Mouse (Mus musculus): Measurements from ENCODE around the gene Oxld1. TPM values are rescaled to one million over a fixed set of nuclear protein-coding genes. Genes with fewer than 3 reads are reported as not detected.

The Oxld1 gene
- polyA plus RNA-seq, 1 experiment = 14.9 TPM

DNA sequence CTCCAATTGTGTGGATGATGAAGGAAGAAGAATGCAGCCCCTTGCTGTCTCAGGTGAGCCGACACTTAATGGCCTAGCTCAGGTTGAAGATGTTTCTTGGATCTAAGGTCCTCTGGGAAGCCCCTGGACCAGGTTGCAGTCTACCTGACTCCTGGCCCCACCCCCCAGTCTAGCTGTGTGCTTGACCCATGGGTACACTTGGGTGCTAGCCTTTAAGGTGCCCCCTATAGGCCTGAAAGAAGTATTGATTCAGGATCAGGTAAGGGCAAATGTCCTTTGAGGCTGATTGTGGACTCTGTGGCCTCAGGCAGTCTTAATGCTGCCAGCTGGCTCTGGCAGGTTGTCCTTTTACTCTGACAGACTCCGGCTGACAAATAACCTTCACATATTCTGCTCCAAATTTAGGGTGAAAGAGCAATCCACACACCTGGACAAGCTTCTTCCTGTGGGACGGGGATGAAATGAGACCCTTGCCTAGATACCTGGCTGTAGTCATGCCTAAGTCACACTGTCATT, 15.0 kb downstream of the Oxld1 start:
- Histone ChIP-seq H3K4me1 (ENCODE audit: control insufficient read depth, insufficient read depth, low read length) (no peaks in the 10 kb centered on the region), H3K4me3 (replicated peaks; ENCODE audit: extremely low read depth, low read depth, low read length) (no peak overlapping the region)
- TF ChIP-seq POLR2A (IDR thresholded peaks at IDR 0.05; ENCODE audit: borderline replicate concordance, extremely low read depth, low read depth, low read length) (no peak), CTCF (IDR thresholded peaks at IDR 0.05; ENCODE audit: insufficient read depth, low read length) (no peak)
- 91% methylated on average over 3 of the region's 3 CpGs for WGBS
- DNase-seq = no peak

DNA sequence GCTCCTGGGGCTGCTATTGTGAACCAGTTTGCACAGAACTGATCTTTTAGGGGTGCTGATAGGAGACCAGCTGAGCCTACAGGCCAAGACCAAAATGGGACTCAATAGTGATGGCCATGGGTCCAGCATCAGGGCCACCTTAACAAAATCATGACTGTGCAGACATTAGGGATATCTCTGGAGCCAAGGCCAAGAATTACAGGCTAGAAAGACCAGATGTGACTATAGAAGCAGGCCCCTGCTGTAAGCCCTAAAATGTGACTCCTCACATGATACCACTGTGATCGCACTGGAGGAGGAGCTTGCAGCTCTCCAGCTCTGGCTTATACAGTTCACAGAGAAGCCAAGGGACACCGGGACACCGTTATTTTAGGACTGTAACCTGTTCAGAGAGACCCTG, 15.5 kb downstream of the Oxld1 start, which contains the start of gene Tspan10:
TSS of gene Tspan10 (plus strand) at position 301 of the 400 bp plus-strand sequence.
- DNase-seq = no peak
- WGBS = 83% methylated on average over 3 of the region's 3 CpGs
- Histone ChIP-seq H3K4me1 (ENCODE audit: control insufficient read depth, insufficient read depth, low read length) (no peaks in the 10 kb centered on the region), H3K4me3 (replicated peaks; ENCODE audit: extremely low read depth, low read depth, low read length) (no peak within 1 kb of the TSS)
- TF ChIP-seq CTCF (IDR thresholded peaks at IDR 0.05; ENCODE audit: insufficient read depth, low read length) (no peak), POLR2A (IDR thresholded peaks at IDR 0.05; ENCODE audit: borderline replicate concordance, extremely low read depth, low read depth, low read length) (no peak)

DNA sequence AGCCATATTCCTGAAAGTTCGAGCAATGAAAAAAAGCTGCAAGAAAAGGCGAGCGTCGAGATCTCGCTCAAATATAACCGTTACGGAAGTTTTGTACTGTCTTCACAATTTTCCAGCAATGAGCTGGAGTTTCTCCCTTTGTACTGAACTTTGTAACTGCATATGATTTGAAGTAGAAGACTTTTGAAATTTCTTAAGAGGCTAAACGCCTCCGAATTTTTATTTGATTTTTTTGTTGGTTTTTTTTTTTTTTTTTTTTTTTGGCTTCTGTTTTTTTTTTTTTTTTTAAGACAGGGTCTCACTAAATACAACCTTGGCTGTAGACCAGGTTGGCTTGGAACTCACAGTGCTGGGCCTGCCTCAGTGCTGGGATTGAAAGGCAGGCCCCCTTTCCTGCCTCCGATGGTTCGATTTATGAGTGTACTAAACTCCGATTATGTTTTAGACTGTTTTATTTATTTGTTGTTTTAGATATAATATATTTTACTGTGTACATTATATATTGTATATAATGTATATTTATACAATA, 19.9 kb downstream of the Oxld1 start:
- DNase-seq = no peak
- H3K4me3 ChIP-seq (replicated peaks; ENCODE audit: extremely low read depth, low read depth, low read length) = peak overlapping the region; percentile 53
- WGBS = 19% methylated on average over 12 of the region's 12 CpGs
- no peak for TF ChIP-seq CTCF (IDR thresholded peaks at IDR 0.05; ENCODE audit: insufficient read depth, low read length)
- no peak for TF ChIP-seq POLR2A (IDR thresholded peaks at IDR 0.05; ENCODE audit: borderline replicate concordance, extremely low read depth, low read depth, low read length)
- 0 out of 2 replicates have a peak, but pooled peaks cover 4% of the 10 kb centered on the region for H3K4me1 ChIP-seq (ENCODE audit: control insufficient read depth, insufficient read depth, low read length)

DNA sequence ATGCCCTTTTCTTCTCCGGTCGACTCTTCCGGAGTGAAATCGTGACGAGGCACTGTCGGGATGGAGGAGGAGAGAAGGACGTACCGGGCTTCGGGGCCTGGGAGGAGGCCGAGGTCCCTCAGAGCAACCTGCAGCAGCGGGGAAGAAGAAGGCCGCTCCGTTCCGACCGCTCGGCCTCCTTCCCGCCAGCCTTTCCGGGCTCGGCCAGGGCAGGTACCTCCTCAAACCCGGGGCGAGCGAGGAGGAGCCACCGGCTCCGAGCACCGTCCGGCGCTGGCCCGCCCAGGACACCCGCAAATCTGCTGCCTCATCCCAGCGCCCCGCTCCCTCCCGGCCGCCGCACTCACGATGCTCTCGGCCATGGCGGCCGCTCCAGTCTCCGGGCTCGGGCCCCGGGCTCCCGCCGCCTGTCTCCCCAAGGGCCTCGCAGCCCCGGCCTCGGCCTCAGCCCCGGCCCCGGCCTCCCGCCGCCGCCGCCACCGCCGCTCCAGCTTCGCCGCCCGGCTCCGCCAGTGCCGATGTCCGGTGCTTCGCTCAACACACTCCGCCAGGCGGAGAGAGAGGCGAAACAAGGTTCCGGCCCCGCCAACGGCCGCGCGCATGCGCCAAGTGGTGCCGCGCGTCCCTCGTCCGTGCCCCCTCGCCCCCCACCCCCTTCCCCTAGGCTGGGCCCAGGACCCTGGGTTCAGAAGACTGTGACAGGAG, 20.6 kb downstream of the Oxld1 start, which contains the start of gene Nploc4:
TSS of gene Nploc4 (minus strand) at position 557 of the 705 bp plus-strand sequence.
- WGBS = under 1% methylated on average over 77 of the region's 77 CpGs
- DNase-seq = peak; percentile 91
- Histone ChIP-seq H3K4me1 (ENCODE audit: control insufficient read depth, insufficient read depth, low read length) (0 out of 2 replicates have a peak, but pooled peaks cover 4% of the 10 kb centered on the region), H3K4me3 (replicated peaks; ENCODE audit: extremely low read depth, low read depth, low read length) (peak within 1 kb of the TSS; percentile 53)
- TF ChIP-seq POLR2A (IDR thresholded peaks at IDR 0.05; ENCODE audit: borderline replicate concordance, extremely low read depth, low read depth, low read length) = peak; percentile 61; the same call in 1 of the 2 replicates
- TF ChIP-seq CTCF (IDR thresholded peaks at IDR 0.05; ENCODE audit: insufficient read depth, low read length) = no peak

DNA sequence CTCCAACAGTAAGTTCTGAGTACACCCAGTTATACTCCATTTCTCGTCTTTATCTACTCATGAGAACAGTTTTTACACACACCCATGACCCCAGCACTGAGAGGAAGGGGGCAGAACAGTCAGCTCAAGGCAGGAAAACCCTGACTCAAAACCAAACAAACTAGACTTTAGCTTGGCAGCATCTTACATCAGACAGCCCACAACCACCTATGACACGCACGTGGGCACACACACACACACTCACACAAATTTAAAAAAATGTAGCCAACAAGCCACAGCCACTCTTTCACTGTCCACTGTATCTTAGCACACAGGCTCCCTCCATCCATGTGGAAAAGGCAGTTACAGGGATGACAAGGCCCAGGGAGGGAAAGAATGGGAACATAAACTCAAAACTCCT, 31.1 kb downstream of the Oxld1 start:
- TF ChIP-seq CTCF (IDR thresholded peaks at IDR 0.05; ENCODE audit: insufficient read depth, low read length) = no peak
- no peak for TF ChIP-seq POLR2A (IDR thresholded peaks at IDR 0.05; ENCODE audit: borderline replicate concordance, extremely low read depth, low read depth, low read length)
- 77% methylated on average over 3 of the region's 3 CpGs for WGBS

DNA sequence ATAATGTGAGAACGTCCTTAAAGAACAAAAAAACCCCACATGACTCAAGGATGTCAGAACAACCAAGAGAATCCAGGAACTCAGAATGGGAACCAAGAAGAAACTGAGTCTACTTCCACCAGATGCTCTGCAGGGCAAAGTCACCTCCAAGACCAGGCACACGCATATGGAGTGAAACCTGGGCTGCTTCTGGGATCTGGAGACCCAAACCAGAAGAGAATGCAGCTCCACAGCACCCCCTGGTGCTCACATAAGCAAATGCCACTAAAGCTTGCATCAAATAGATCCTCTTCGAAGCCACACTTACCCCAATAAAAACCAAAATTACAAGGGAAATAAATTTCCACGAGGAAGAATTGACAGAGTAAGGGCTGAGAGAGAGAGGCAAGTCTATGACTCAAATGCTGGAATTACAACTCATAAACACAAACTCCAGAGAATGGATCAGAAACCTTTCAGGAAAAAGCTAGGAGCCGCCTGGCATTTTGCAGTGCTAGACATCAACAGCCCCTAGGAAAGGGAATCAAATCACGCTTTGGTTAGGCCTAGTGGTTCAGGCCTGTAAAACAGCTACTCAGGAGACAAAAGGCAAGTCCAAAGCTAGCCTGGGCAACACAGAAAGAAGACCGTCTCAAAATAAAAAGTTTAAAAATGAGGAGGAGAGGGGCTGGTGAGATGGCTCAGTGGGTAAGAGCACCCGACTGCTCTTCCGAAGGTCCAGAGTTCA, 34.1 kb downstream of the Oxld1 start:
- WGBS = 67% methylated on average over 9 of the region's 9 CpGs
- Histone ChIP-seq H3K4me1 (ENCODE audit: control insufficient read depth, insufficient read depth, low read length) (no peaks in the 10 kb centered on the region), H3K4me3 (replicated peaks; ENCODE audit: extremely low read depth, low read depth, low read length) (no peak overlapping the region)
- DNase-seq = peak; percentile 46
- TF ChIP-seq POLR2A (IDR thresholded peaks at IDR 0.05; ENCODE audit: borderline replicate concordance, extremely low read depth, low read depth, low read length) (no peak), CTCF (IDR thresholded peaks at IDR 0.05; ENCODE audit: insufficient read depth, low read length) (peak; percentile 67)

More for the DNA sequence above, 31.1 kb downstream of the Oxld1 start:
- Histone ChIP-seq H3K4me1 (ENCODE audit: control insufficient read depth, insufficient read depth, low read length) (no peaks in the 10 kb centered on the region), H3K4me3 (replicated peaks; ENCODE audit: extremely low read depth, low read depth, low read length) (no peak overlapping the region)
- DNase-seq = no peak

DNA sequence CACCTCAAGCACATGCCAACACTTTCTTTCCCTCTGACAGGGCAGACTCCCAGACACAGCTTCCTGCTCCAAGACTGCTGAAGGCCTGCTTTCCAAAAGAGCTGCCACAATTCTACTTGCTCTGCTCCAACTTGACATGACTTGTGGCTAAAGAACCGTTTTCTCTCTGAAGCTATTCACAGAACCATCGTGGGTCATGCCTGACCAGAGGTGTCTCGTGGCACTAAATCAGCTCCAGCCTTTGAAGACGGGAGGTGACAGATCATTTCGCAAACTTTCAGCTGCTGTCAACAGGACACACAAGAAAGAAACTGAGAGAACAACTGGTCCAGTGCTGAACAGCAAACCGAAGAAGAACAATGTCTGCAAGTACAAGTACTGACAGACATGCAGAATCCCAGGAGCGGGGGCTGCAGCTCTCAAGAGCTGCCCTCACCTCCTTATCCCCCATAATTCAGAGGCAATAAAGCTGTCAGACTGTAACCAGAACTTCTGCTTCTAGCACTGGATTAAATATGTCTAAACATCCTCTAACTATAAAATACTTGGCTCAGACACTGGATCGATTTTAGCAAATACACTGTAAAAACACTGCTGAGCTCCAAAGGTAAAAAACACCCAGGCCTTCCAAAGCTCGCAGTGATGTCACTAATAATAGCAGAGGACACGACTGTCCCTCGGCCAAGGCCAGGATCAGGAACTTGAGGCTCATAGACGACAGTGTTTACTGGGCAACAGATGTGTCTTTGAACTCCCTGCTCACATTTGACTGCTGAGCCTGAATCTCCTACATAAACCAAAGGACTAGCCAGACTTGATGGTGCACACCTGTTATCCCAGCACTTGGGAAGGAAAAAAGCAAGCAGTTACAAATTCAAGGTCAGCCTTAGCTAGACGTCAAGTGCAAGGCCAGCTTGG, 35.0 kb downstream of the Oxld1 start:
- H3K4me3 ChIP-seq (replicated peaks; ENCODE audit: extremely low read depth, low read depth, low read length) = no peak overlapping the region
- DNase-seq = peak; percentile 7
- no peaks in the 10 kb centered on the region for H3K4me1 ChIP-seq (ENCODE audit: control insufficient read depth, insufficient read depth, low read length)
- WGBS = 70% methylated on average over 13 of the region's 13 CpGs
- TF ChIP-seq CTCF (IDR thresholded peaks at IDR 0.05; ENCODE audit: insufficient read depth, low read length) = no peak
- TF ChIP-seq POLR2A (IDR thresholded peaks at IDR 0.05; ENCODE audit: borderline replicate concordance, extremely low read depth, low read depth, low read length) = no peak

DNA sequence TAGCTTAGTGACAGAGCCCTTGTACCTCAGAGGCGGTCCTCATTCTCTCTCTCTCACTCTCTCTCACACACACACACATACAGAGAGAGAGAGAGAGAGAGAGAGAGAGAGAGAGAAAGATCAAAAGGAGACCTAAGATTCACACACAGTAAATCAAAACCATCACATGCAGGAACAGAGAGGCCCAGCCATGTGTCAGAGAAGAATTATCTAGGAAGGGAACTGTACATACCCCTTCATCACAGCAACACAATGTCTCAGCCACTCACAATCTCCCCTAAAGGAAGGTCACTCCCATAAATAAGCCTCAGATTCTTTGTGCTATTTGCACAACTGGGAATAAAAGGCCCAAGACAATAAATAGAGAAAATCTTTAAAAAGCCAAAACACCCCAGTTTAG, 39.3 kb downstream of the Oxld1 start:
- 94% methylated on average over 1 of the region's 1 CpGs for WGBS
- TF ChIP-seq CTCF (IDR thresholded peaks at IDR 0.05; ENCODE audit: insufficient read depth, low read length) (no peak), POLR2A (IDR thresholded peaks at IDR 0.05; ENCODE audit: borderline replicate concordance, extremely low read depth, low read depth, low read length) (no peak)
- no peak for DNase-seq
- H3K4me1 ChIP-seq (ENCODE audit: control insufficient read depth, insufficient read depth, low read length) = no peaks in the 10 kb centered on the region
- H3K4me3 ChIP-seq (replicated peaks; ENCODE audit: extremely low read depth, low read depth, low read length) = no peak overlapping the region
